Mouse (Mus musculus) liver, postnatal 0 days (tissue): Measurements from ENCODE around the gene Ros1. TPM values are rescaled to one million over a fixed set of nuclear protein-coding genes. Genes with fewer than 3 reads are reported as not detected.

Experiments
- ATAC-seq: fragments of 200-750 bp; cut with Nextera tagmentation; 2 replicates; pipeline ENCODE4 v1.8.0; 2017; ENCODE audit warnings: mild to moderate bottlenecking, moderate library complexity
- DNase-seq: peaks from one replicate; pipeline ENCODE4 v3.0.0-alpha.2; 2016
- H3K27ac ChIP-seq: fragments of 300-500 bp; sonication (generic); 2 replicates; pipeline ENCODE4 v1.5.1; 2014; ENCODE audit warnings: antibody characterized with exemption, moderate library complexity, mild to moderate bottlenecking, low read depth
- H3K27me3 ChIP-seq: fragments of 300-500 bp; sonication (generic); 2 replicates; pipeline ENCODE4 v1.6.1; 2014; ENCODE audit warnings: low read length, control low read depth, mixed read lengths; ENCODE audit not compliant: insufficient read depth
- H3K36me3 ChIP-seq: fragments of 300-500 bp; sonication (generic); replicated peaks from 2 replicates; pipeline ENCODE4 v1.6.1; 2014; ENCODE audit warnings: mild to moderate bottlenecking, control low read depth, low read length, moderate library complexity, mixed read lengths; ENCODE audit not compliant: insufficient read depth
- H3K4me1 ChIP-seq: fragments of 300-500 bp; sonication (generic); 2 replicates; pipeline ENCODE4 v1.6.1; 2014; ENCODE audit warnings: antibody characterized with exemption, mild to moderate bottlenecking, control low read depth; ENCODE audit not compliant: insufficient read depth
- H3K4me2 ChIP-seq: fragments of 300-500 bp; sonication (generic); 2 replicates; pipeline ENCODE4 v1.6.1; 2014; ENCODE audit warnings: low read depth, mild to moderate bottlenecking, low read length, moderate library complexity, mixed read lengths
- H3K4me3 ChIP-seq: fragments of 300-500 bp; sonication (generic); 2 replicates; pipeline ENCODE4 v1.5.1; 2014; ENCODE audit warnings: low read depth, low read length
- H3K9ac ChIP-seq: fragments of 300-500 bp; sonication (generic); replicated peaks from 2 replicates; pipeline ENCODE4 v1.6.1; 2014; ENCODE audit warnings: mild to moderate bottlenecking, moderate library complexity
- H3K9me3 ChIP-seq: fragments of 300-500 bp; sonication (generic); 2 replicates; pipeline ENCODE4 v1.6.1; 2016; ENCODE audit warnings: mild to moderate bottlenecking, control low read depth, low read length, mixed read lengths
- CTCF ChIP-seq: sonication (generic); IDR thresholded peaks from 2 replicates; pipeline ENCODE4 v1.5.1; 2016; ENCODE audit warnings: antibody characterized with exemption, low read depth
- EP300 ChIP-seq: IDR thresholded peaks from 2 replicates; pipeline ENCODE4 v1.6.1; 2016; ENCODE audit warnings: antibody characterized with exemption, low read depth, mild to moderate bottlenecking
- WGBS: fragments of 180-500 bp; shearing (Covaris S2); extraction: QIAGEN DNeasy Blood & Tissue Kit; methylation state at CpG from one replicate; pipeline ENCODE4 v1.1.7; 2014; ENCODE audit not compliant: insufficient replicate concordance; 5-methylcytosine and 5-hydroxymethylcytosine counted together
- polyA plus RNA-seq: library from polyadenylated mRNA; unstranded; fragments of >200 nt; fragmentation: Nextera tagmentation; extraction: Ambion mirVana; gene quantifications from 2 replicates; pipeline ENCODE4 v1.2.1, GENCODE M21; 2015

Gene Ros1
- polyA plus RNA-seq, 1 experiment from 2014 or later, result not detected

GRCm38 (mm10) chr10:52165376-52165775, 29.7 kb downstream of the Ros1 start:
- Histone ChIP-seq H3K27me3 (no peaks in the 10 kb centered on the region), H3K4me2 (no peak overlapping the region), H3K4me3 (no peak overlapping the region), H3K36me3 (no peaks in the 10 kb centered on the region), H3K27ac (no peak overlapping the region), H3K9me3 (no peaks in the 10 kb centered on the region), H3K9ac (no peak overlapping the region), H3K4me1 (peaks cover 2% of the 10 kb centered on the region; the same call in 1 of the 2 replicates)
- WGBS, result 49% methylated on average over 1 of the region's 1 CpGs
- no peak for TF ChIP-seq CTCF
- no peak for TF ChIP-seq EP300
- DNase-seq (no peak), ATAC-seq (no peak)

GRCm38 (mm10) chr10:52160604-52161003, 34.4 kb downstream of the Ros1 start:
- Histone ChIP-seq H3K9me3 (no peaks in the 10 kb centered on the region), H3K27me3 (no peaks in the 10 kb centered on the region), H3K27ac (no peak overlapping the region), H3K9ac (no peak overlapping the region), H3K4me1 (no peaks in the 10 kb centered on the region), H3K36me3 (no peaks in the 10 kb centered on the region), H3K4me2 (no peak overlapping the region), H3K4me3 (no peak overlapping the region)
- TF ChIP-seq CTCF (peak; percentile 35; the same call in 1 of the 2 replicates), EP300 (no peak)
- ATAC-seq (no peak), DNase-seq (no peak)
- WGBS, result 35% methylated on average over 3 of the region's 3 CpGs

- no peaks in the 10 kb centered on the region for H3K9me3 ChIP-seq
- no peak overlapping the region for H3K9ac ChIP-seq
- TF ChIP-seq EP300, result no peak
- no peak for TF ChIP-seq CTCF
- H3K36me3 ChIP-seq, result no peaks in the 10 kb centered on the region
- DNase-seq, result no peak
- H3K4me3 ChIP-seq, result no peak overlapping the region
- no peaks in the 10 kb centered on the region for H3K4me1 ChIP-seq
- H3K4me2 ChIP-seq, result no peak overlapping the region
- no peak overlapping the region for H3K27ac ChIP-seq
- H3K27me3 ChIP-seq, result no peaks in the 10 kb centered on the region
- 83% methylated on average over 3 of the region's 3 CpGs for WGBS
- no peak for ATAC-seq
Measured at GRCm38 (mm10) chr10:52159704-52160103, 35.3 kb downstream of the Ros1 start.

GRCm38 (mm10) chr10:52133354-52134074, 61.5 kb downstream of the Ros1 start:
- no peaks in the 10 kb centered on the region for H3K27me3 ChIP-seq
- no peak overlapping the region for H3K9ac ChIP-seq
- no peak for TF ChIP-seq EP300
- TF ChIP-seq CTCF, result no peak
- H3K36me3 ChIP-seq, result no peaks in the 10 kb centered on the region
- no peak overlapping the region for H3K4me2 ChIP-seq
- 27% methylated on average over 4 of the region's 4 CpGs for WGBS
- H3K4me1 ChIP-seq, result no peaks in the 10 kb centered on the region
- DNase-seq (no peak), ATAC-seq (no peak)
- H3K4me3 ChIP-seq, result no peak overlapping the region
- H3K27ac ChIP-seq, result no peak overlapping the region
- no peaks in the 10 kb centered on the region for H3K9me3 ChIP-seq

- H3K4me3 ChIP-seq, result no peak overlapping the region
- no peaks in the 10 kb centered on the region for H3K36me3 ChIP-seq
- no peak for DNase-seq
- TF ChIP-seq CTCF (no peak), EP300 (no peak)
- H3K27me3 ChIP-seq, result no peaks in the 10 kb centered on the region
- H3K9me3 ChIP-seq, result no peaks in the 10 kb centered on the region
- no peak for ATAC-seq
- no peak overlapping the region for H3K9ac ChIP-seq
- no peak overlapping the region for H3K4me2 ChIP-seq
- no peaks in the 10 kb centered on the region for H3K4me1 ChIP-seq
- 58% methylated on average over 2 of the region's 2 CpGs for WGBS
- H3K27ac ChIP-seq, result no peak overlapping the region
Measured at GRCm38 (mm10) chr10:52130762-52131161, 64.3 kb downstream of the Ros1 start.

GRCm38 (mm10) chr10:52128874-52129412, 66.1 kb downstream of the Ros1 start:
- Histone ChIP-seq H3K9me3 (no peaks in the 10 kb centered on the region), H3K4me2 (no peak overlapping the region), H3K27ac (no peak overlapping the region), H3K9ac (no peak overlapping the region), H3K4me3 (no peak overlapping the region), H3K27me3 (no peaks in the 10 kb centered on the region), H3K36me3 (no peaks in the 10 kb centered on the region), H3K4me1 (no peaks in the 10 kb centered on the region)
- WGBS, result 51% methylated on average over 5 of the region's 5 CpGs
- ATAC-seq (no peak), DNase-seq (no peak)
- TF ChIP-seq EP300 (no peak), CTCF (0 out of 2 replicates have a peak, but pooled peaks have one; percentile 19)
